Mouse (Mus musculus): ENCODE data around the gene Fcf1. TPM values are rescaled to one million over a fixed set of nuclear protein-coding genes. Genes with fewer than 3 reads are reported as not detected.
A peak's percentile ranks its signal among the peaks of the same experiment; 100 is the strongest.

Fcf1 gene
- polyA plus RNA-seq, 1 experiment from 2014 or later = 162 TPM

- Histone ChIP-seq H3K9me3 (no peaks in the 10 kb centered on the region), H3K4me1 (replicated peaks) (no peaks in the 10 kb centered on the region), H3K36me3 (peaks cover 79% of the 10 kb centered on the region), H3K9ac (replicated peaks) (no peak overlapping the region), H3K4me2 (no peak overlapping the region), H3K4me3 (replicated peaks) (no peak overlapping the region), H3K27me3 (no peaks in the 10 kb centered on the region), H3K27ac (no peak overlapping the region)
- WGBS = 87% methylated on average over 9 of the region's 9 CpGs
- ATAC-seq (ENCODE audit: insufficient number of reproducible peaks, insufficient read depth, low FRiP score, low TSS enrichment, low read depth) = no peak
Measured at GRCm38 (mm10) chr12:84944813-84945553, 25.7 kb upstream of the Fcf1 start.

GRCm38 (mm10) chr12:84947894-84948583 lies 22.7 kb upstream of the Fcf1 start:
- Histone ChIP-seq H3K4me2 (no peak overlapping the region), H3K27me3 (no peaks in the 10 kb centered on the region), H3K4me1 (replicated peaks) (no peaks in the 10 kb centered on the region), H3K9me3 (no peaks in the 10 kb centered on the region), H3K9ac (replicated peaks) (no peak overlapping the region), H3K4me3 (replicated peaks) (no peak overlapping the region), H3K36me3 (peaks cover 57% of the 10 kb centered on the region), H3K27ac (no peak overlapping the region)
- ATAC-seq (ENCODE audit: insufficient number of reproducible peaks, insufficient read depth, low FRiP score, low TSS enrichment, low read depth) = no peak
- 75% methylated on average over 2 of the region's 2 CpGs for WGBS

- Histone ChIP-seq H3K4me2 (no peak overlapping the region), H3K27me3 (no peaks in the 10 kb centered on the region), H3K4me3 (replicated peaks) (no peak overlapping the region), H3K9me3 (no peaks in the 10 kb centered on the region), H3K9ac (replicated peaks) (no peak overlapping the region), H3K4me1 (replicated peaks) (no peaks in the 10 kb centered on the region), H3K36me3 (peaks cover 52% of the 10 kb centered on the region), H3K27ac (no peak overlapping the region)
- WGBS = 90% methylated on average over 6 of the region's 6 CpGs
- no peak for ATAC-seq (ENCODE audit: insufficient number of reproducible peaks, insufficient read depth, low FRiP score, low TSS enrichment, low read depth)
Measured at GRCm38 (mm10) chr12:84948584-84949285, 22.0 kb upstream of the Fcf1 start.

DNA sequence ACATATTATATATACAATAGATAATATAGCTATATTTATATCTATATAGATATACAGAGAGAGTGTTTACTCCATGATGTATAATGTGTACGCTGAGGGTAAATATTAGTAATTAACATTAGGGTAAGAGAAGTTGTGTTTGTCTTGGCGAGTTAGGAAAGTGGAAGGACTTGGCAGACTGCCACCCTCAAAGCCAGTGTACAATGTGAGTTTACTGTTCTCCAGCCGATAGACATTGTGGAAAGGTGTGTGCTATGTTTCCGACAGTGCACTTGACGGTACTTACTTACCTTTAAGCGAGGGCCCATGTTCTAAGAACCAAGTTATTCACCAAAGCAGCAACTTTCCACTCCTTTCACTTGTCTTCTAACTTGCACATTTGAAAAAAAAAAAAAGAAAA lies 19.9 kb upstream of the Fcf1 start:
- no peaks in the 10 kb centered on the region for H3K4me1 ChIP-seq (replicated peaks)
- WGBS = 96% methylated on average over 6 of the region's 6 CpGs
- H3K4me3 ChIP-seq (replicated peaks) = no peak overlapping the region
- H3K4me2 ChIP-seq = no peak overlapping the region
- ATAC-seq (ENCODE audit: insufficient number of reproducible peaks, insufficient read depth, low FRiP score, low TSS enrichment, low read depth) = no peak
- H3K27me3 ChIP-seq = no peaks in the 10 kb centered on the region
- no peak overlapping the region for H3K9ac ChIP-seq (replicated peaks)
- peaks cover 35% of the 10 kb centered on the region for H3K36me3 ChIP-seq
- no peak overlapping the region for H3K27ac ChIP-seq
- H3K9me3 ChIP-seq = no peaks in the 10 kb centered on the region

DNA sequence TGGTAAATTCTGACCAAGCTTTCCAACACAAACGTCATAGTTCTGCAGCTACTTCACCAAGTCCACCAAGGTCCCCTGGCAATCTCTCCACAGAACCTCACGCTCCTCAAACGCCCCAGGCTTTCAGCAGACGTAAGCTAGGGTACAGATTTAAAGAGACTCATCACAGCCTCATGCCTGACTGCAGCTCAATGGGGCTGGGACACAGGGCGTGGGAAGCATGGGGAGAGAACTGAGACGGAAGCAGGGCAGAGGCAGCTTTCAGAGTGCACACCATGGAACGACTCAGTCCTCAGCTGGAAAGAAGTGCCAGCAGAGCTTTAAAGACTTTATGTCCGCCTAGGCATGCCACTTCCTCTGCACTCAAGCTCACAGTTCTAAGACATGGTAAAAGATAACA lies 19.2 kb upstream of the Fcf1 start:
- Histone ChIP-seq H3K4me2 (no peak overlapping the region), H3K27ac (no peak overlapping the region), H3K4me3 (replicated peaks) (no peak overlapping the region), H3K4me1 (replicated peaks) (no peaks in the 10 kb centered on the region), H3K36me3 (peaks cover 35% of the 10 kb centered on the region), H3K9me3 (no peaks in the 10 kb centered on the region), H3K27me3 (no peaks in the 10 kb centered on the region), H3K9ac (replicated peaks) (no peak overlapping the region)
- WGBS = 75% methylated on average over 8 of the region's 8 CpGs
- ATAC-seq (ENCODE audit: insufficient number of reproducible peaks, insufficient read depth, low FRiP score, low TSS enrichment, low read depth) = no peak

- Histone ChIP-seq H3K36me3 (peaks cover 29% of the 10 kb centered on the region), H3K9ac (replicated peaks) (no peak overlapping the region), H3K27ac (no peak overlapping the region), H3K4me2 (no peak overlapping the region), H3K4me3 (replicated peaks) (no peak overlapping the region), H3K9me3 (no peaks in the 10 kb centered on the region), H3K27me3 (no peaks in the 10 kb centered on the region), H3K4me1 (replicated peaks) (no peaks in the 10 kb centered on the region)
- no peak for ATAC-seq (ENCODE audit: insufficient number of reproducible peaks, insufficient read depth, low FRiP score, low TSS enrichment, low read depth)
- WGBS = 76% methylated on average over 1 of the region's 1 CpGs
Measured at GRCm38 (mm10) chr12:84952351-84952750, 18.3 kb upstream of the Fcf1 start.

- no peaks in the 10 kb centered on the region for H3K9me3 ChIP-seq
- no peak overlapping the region for H3K4me3 ChIP-seq (replicated peaks)
- peaks cover 18% of the 10 kb centered on the region; the same call in 1 of the 2 replicates for H3K36me3 ChIP-seq
- WGBS = 93% methylated on average over 3 of the region's 3 CpGs
- no peak overlapping the region for H3K9ac ChIP-seq (replicated peaks)
- H3K27ac ChIP-seq = no peak overlapping the region
- no peaks in the 10 kb centered on the region for H3K27me3 ChIP-seq
- H3K4me1 ChIP-seq (replicated peaks) = no peaks in the 10 kb centered on the region; the same call in 1 of the 2 replicates
- no peak overlapping the region for H3K4me2 ChIP-seq
- ATAC-seq (ENCODE audit: insufficient number of reproducible peaks, insufficient read depth, low FRiP score, low TSS enrichment, low read depth) = no peak
Measured at GRCm38 (mm10) chr12:84956317-84956716, 14.4 kb upstream of the Fcf1 start.

DNA sequence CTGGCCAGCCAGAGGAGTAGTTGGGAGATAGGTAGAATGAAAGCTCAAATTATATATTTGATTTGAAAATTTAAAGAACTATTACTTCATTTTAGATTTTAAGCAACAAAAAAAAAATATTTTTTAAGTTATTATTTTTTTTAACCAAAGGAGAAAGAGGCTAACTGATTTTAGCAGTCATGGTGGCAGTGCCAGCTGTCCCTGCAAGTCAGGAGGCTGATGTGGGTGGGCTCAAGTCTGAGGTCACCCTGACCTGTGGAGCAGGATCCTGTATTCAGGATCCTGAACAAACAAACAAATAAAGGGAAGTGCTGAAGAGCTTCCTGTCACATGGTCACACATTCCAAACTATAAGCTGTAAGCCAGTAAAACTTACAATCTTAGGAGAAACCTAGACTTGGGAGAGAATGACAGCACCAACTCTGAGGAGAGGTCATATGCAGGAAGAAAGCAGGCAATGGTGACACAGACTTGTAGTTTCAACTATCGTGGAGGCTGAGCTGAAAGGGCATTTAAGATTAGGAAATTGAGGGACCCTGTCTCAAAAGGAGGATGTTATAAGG lies 11.8 kb upstream of the Fcf1 start:
- Histone ChIP-seq H3K4me1 (replicated peaks) (no peaks in the 10 kb centered on the region; the same call in 1 of the 2 replicates), H3K27me3 (no peaks in the 10 kb centered on the region), H3K36me3 (peaks cover 19% of the 10 kb centered on the region; the same call in 1 of the 2 replicates), H3K9ac (replicated peaks) (no peak overlapping the region), H3K27ac (no peak overlapping the region), H3K9me3 (no peaks in the 10 kb centered on the region), H3K4me3 (replicated peaks) (no peak overlapping the region), H3K4me2 (no peak overlapping the region)
- ATAC-seq (ENCODE audit: insufficient number of reproducible peaks, insufficient read depth, low FRiP score, low TSS enrichment, low read depth) = no peak
- 88% methylated on average over 1 of the region's 1 CpGs for WGBS

DNA sequence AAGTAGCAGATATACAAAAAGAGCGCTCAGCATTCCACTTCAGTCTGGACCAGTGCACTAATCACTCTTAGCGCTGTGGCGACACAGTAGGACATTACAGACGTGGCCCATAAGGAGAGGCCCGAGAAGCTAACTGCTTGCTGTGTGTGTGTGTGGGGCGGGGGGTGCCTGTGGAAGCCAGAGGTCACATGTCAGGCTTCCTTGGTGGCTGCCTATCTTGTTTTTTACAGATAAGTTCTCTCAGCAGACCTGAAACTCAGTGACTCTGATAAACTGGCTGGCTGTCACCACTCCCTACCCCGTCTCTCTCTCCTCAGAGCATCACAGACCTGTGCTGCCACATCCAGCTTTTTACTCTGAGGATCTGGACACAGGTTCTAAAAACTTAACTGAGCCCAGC lies 8.1 kb upstream of the Fcf1 start:
- Histone ChIP-seq H3K27me3 (no peaks in the 10 kb centered on the region), H3K9me3 (no peaks in the 10 kb centered on the region), H3K4me3 (replicated peaks) (no peak overlapping the region), H3K36me3 (peaks cover 18% of the 10 kb centered on the region; the same call in 1 of the 2 replicates), H3K4me2 (no peak overlapping the region), H3K27ac (no peak overlapping the region), H3K9ac (replicated peaks) (no peak overlapping the region), H3K4me1 (replicated peaks) (no peaks in the 10 kb centered on the region; the same call in 1 of the 2 replicates)
- no peak for ATAC-seq (ENCODE audit: insufficient number of reproducible peaks, insufficient read depth, low FRiP score, low TSS enrichment, low read depth)
- WGBS = 85% methylated on average over 7 of the region's 7 CpGs

- no peaks in the 10 kb centered on the region for H3K27me3 ChIP-seq
- no peak for ATAC-seq (ENCODE audit: insufficient number of reproducible peaks, insufficient read depth, low FRiP score, low TSS enrichment, low read depth)
- peak overlapping the region; percentile 95 for H3K4me2 ChIP-seq
- H3K9ac ChIP-seq (replicated peaks) = 0 out of 2 replicates have a peak overlapping the region, but pooled peaks have one; percentile 79
- peak overlapping the region; percentile 86 for H3K4me3 ChIP-seq (replicated peaks)
- H3K4me1 ChIP-seq (replicated peaks) = peaks cover 13% of the 10 kb centered on the region
- no peaks in the 10 kb centered on the region for H3K9me3 ChIP-seq
- 82% methylated on average over 16 of the region's 16 CpGs for WGBS
- H3K27ac ChIP-seq = no peak overlapping the region
- peaks cover 21% of the 10 kb centered on the region for H3K36me3 ChIP-seq
Measured at GRCm38 (mm10) chr12:84968831-84969655, 1.7 kb upstream of the Fcf1 start.

Data from limb, embryonic 12.5 days (tissue).